Comparison of ENCODE assay signal across 28 mouse cellular contexts in the genomic region with DNA sequence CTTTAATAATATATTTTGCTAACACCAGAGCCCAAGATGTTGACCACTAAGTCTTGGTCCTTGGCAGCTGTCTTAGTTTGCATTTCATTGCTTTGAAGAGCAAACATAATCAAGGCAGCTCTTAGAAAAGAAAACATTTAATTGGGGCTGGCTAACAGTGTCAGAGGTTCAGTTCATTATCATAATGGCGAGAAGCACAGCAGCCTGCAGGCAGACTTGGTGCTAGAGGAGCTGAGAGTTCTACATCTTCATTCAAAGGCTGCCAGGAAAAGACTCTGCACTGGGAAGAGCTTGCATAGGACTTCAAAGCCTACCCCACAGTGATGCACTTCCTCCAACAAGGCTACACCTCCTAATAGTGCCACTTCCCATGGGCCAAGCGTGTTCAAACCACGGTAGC. TPM values are rescaled to one million over a fixed set of nuclear protein-coding genes. Genes with fewer than 3 reads are reported as not detected.
DNase-seq lines count a peak whose midpoint lies in the region; ATAC-seq and TF ChIP-seq lines count a peak whose summit lies in the region.
"Had no signal": no experiment of that assay in that cellular context is flagged by ENCODE, and none has a peak within 500 bp of the region (broad histone marks: within the 10 kb centered on the region; RNA-seq: fewer than 3 reads in every experiment).

No protein-coding gene starts in this region.

- 41% methylated on average over 3 of the region's 3 CpGs for WGBS in forebrain, embryonic 13.5 days
- WGBS in forebrain, embryonic 11.5 days: 60% methylated on average over 3 of the region's 3 CpGs
- 29% methylated on average over 3 of the region's 3 CpGs for WGBS in forebrain, embryonic 14.5 days
- WGBS in forebrain, postnatal 0 days: 29% methylated on average over 3 of the region's 3 CpGs

- peaks cover 5% of the 10 kb centered on the region for H3K4me1 ChIP-seq in forebrain, embryonic 13.5 days
- no peaks in the 10 kb centered on the region for H3K4me1 ChIP-seq in forebrain, embryonic 11.5 days (replicated peaks; ENCODE audit: control insufficient read depth, insufficient read depth, low read length)
- no peaks in the 10 kb centered on the region for H3K4me1 ChIP-seq in forebrain, embryonic 14.5 days (ENCODE audit: control insufficient read depth, insufficient read depth, low read length)
- H3K4me1 ChIP-seq in forebrain, postnatal 0 days (ENCODE audit: insufficient read depth): no peaks in the 10 kb centered on the region
- H3K4me1 ChIP-seq: embryonic facial prominence, embryonic 12.5 days; hindbrain, embryonic 15.5 days had no signal

- H3K9ac ChIP-seq in forebrain, embryonic 13.5 days: no peak overlapping the region
- H3K9ac ChIP-seq in forebrain, embryonic 11.5 days (ENCODE audit: low read length): no peak overlapping the region
- H3K9ac ChIP-seq in forebrain, embryonic 14.5 days (ENCODE audit: low read length): no peak overlapping the region
- H3K9ac ChIP-seq in forebrain, postnatal 0 days: no peak overlapping the region
- H3K9ac ChIP-seq: embryonic facial prominence, embryonic 12.5 days; embryonic facial prominence, embryonic 15.5 days; heart, embryonic 12.5 days; heart, embryonic 15.5 days; hindbrain, embryonic 12.5 days; hindbrain, embryonic 15.5 days had no signal

- no peak for DNase-seq in forebrain, embryonic 11.5 days (ENCODE audit: low spot score)
- DNase-seq in layer of hippocampus, adult 2 months (ENCODE audit: low spot score in 2 of 2): no peak
- DNase-seq in layer of hippocampus, postnatal 25 days (ENCODE audit: extremely low spot score in 1 of 2, low spot score in 1 of 2): no peak
- DNase-seq in forebrain, embryonic 14.5 days (ENCODE audit: low spot score): peak; percentile 64
- DNase-seq in forebrain, postnatal 0 days: no peak
- DNase-seq in left cerebral cortex, postnatal 25 days (ENCODE audit: low spot score in 2 of 2): no peak
- DNase-seq: adrenal gland, postnatal 10 days; adrenal gland, postnatal 36 days; B cell, adult 2 months; cerebellum, adult 11 months; cerebellum, adult 2 months; cerebellum, adult 9-11 months; cerebellum, postnatal 25 days; gastrocnemius, postnatal 25 days; heart, adult 18-20 months; heart, postnatal 10 days; heart, postnatal 4 days had no signal

- no peak overlapping the region for H3K4me2 ChIP-seq in forebrain, embryonic 13.5 days
- no peak overlapping the region for H3K4me2 ChIP-seq in forebrain, embryonic 11.5 days (ENCODE audit: low read depth, low read length, severe bottlenecking)
- H3K4me2 ChIP-seq in forebrain, embryonic 14.5 days (ENCODE audit: low read length): no peak overlapping the region
- H3K4me2 ChIP-seq in forebrain, postnatal 0 days (ENCODE audit: low read depth): no peak overlapping the region
- H3K4me2 ChIP-seq: embryonic facial prominence, embryonic 12.5 days; embryonic facial prominence, embryonic 15.5 days; heart, embryonic 12.5 days; heart, embryonic 15.5 days; hindbrain, embryonic 12.5 days; hindbrain, embryonic 15.5 days had no signal

- no peak for TF ChIP-seq CTCF in layer of hippocampus, adult 2 months (conservative IDR thresholded peaks at IDR 0.05)
- no peak for TF ChIP-seq CTCF in forebrain, postnatal 0 days (IDR thresholded peaks at IDR 0.05; ENCODE audit: low read depth)

- H3K4me3 ChIP-seq in forebrain, embryonic 13.5 days: no peak overlapping the region
- H3K4me3 ChIP-seq in forebrain, embryonic 11.5 days (ENCODE audit: low read depth, low read length): no peak overlapping the region
- no peak overlapping the region for H3K4me3 ChIP-seq in layer of hippocampus, adult 2 months
- H3K4me3 ChIP-seq in forebrain, embryonic 14.5 days (ENCODE audit: low read depth, low read length): no peak overlapping the region
- no peak overlapping the region for H3K4me3 ChIP-seq in forebrain, postnatal 0 days (ENCODE audit: low read depth, low read length)
- H3K4me3 ChIP-seq: embryonic facial prominence, embryonic 12.5 days; embryonic facial prominence, embryonic 15.5 days; heart, embryonic 12.5 days; heart, embryonic 15.5 days; hindbrain, embryonic 12.5 days; hindbrain, embryonic 15.5 days had no signal

- ATAC-seq in forebrain, embryonic 13.5 days: peak; percentile 50
- no peak for ATAC-seq in forebrain, embryonic 11.5 days (replicated peaks; ENCODE audit: low FRiP score)
- peak; percentile 55; the same call in 1 of the 2 replicates for ATAC-seq in forebrain, embryonic 14.5 days
- ATAC-seq in forebrain, postnatal 0 days: peak; percentile 45
- ATAC-seq: intestine, postnatal 0 days; Patski had no signal

- no peak overlapping the region for H3K27ac ChIP-seq in forebrain, embryonic 13.5 days
- no peak overlapping the region for H3K27ac ChIP-seq in forebrain, embryonic 11.5 days (ENCODE audit: low read depth, low read length)
- H3K27ac ChIP-seq in layer of hippocampus, adult 2 months: peak overlapping the region; percentile 33; the same call in 1 of the 2 replicates
- no peak overlapping the region for H3K27ac ChIP-seq in forebrain, embryonic 14.5 days (ENCODE audit: low read depth, low read length)
- H3K27ac ChIP-seq in forebrain, postnatal 0 days (ENCODE audit: low read depth, low read length): no peak overlapping the region
- H3K27ac ChIP-seq: embryonic facial prominence, embryonic 12.5 days; embryonic facial prominence, embryonic 15.5 days; heart, embryonic 15.5 days; hindbrain, embryonic 12.5 days; hindbrain, embryonic 15.5 days had no signal

- H3K36me3 ChIP-seq in forebrain, embryonic 13.5 days (ENCODE audit: poor library complexity, severe bottlenecking): no peaks in the 10 kb centered on the region
- H3K36me3 ChIP-seq in forebrain, embryonic 11.5 days (ENCODE audit: control insufficient read depth, insufficient read depth, low read length): no peaks in the 10 kb centered on the region
- no peaks in the 10 kb centered on the region for H3K36me3 ChIP-seq in forebrain, embryonic 14.5 days (ENCODE audit: control insufficient read depth, insufficient read depth, low read length)
- H3K36me3 ChIP-seq in forebrain, postnatal 0 days (ENCODE audit: insufficient read depth): no peaks in the 10 kb centered on the region
- H3K36me3 ChIP-seq: embryonic facial prominence, embryonic 12.5 days; embryonic facial prominence, embryonic 15.5 days; G1E; heart, embryonic 12.5 days; heart, embryonic 15.5 days; hindbrain, embryonic 12.5 days; hindbrain, embryonic 15.5 days had no signal

- intact Hi-C loops in left cerebral cortex, postnatal 25 days (cut with DNase I): no loop called here

- H3K27me3 ChIP-seq in forebrain, embryonic 13.5 days: no peaks in the 10 kb centered on the region
- no peaks in the 10 kb centered on the region for H3K27me3 ChIP-seq in forebrain, embryonic 11.5 days (ENCODE audit: control insufficient read depth, insufficient read depth, low read length)
- no peaks in the 10 kb centered on the region for H3K27me3 ChIP-seq in forebrain, embryonic 14.5 days (replicated peaks; ENCODE audit: control insufficient read depth, insufficient read depth, low read length)
- H3K27me3 ChIP-seq in forebrain, postnatal 0 days (ENCODE audit: insufficient read depth, low read length): no peaks in the 10 kb centered on the region
- H3K27me3 ChIP-seq: CH12.LX; embryonic facial prominence, embryonic 12.5 days; embryonic facial prominence, embryonic 15.5 days; heart, embryonic 12.5 days; heart, embryonic 15.5 days; hindbrain, embryonic 12.5 days; hindbrain, embryonic 15.5 days; Patski had no signal

- no peaks in the 10 kb centered on the region for H3K9me3 ChIP-seq in forebrain, embryonic 13.5 days (replicated peaks)
- H3K9me3 ChIP-seq in forebrain, embryonic 11.5 days (ENCODE audit: control insufficient read depth, low read length): no peaks in the 10 kb centered on the region
- H3K9me3 ChIP-seq in forebrain, embryonic 14.5 days (replicated peaks; ENCODE audit: control insufficient read depth, low read length): no peaks in the 10 kb centered on the region
- no peaks in the 10 kb centered on the region for H3K9me3 ChIP-seq in forebrain, postnatal 0 days (ENCODE audit: low read length)
- H3K9me3 ChIP-seq: embryonic facial prominence, embryonic 12.5 days; embryonic facial prominence, embryonic 15.5 days; G1E; heart, embryonic 12.5 days; heart, embryonic 15.5 days; hindbrain, embryonic 12.5 days; hindbrain, embryonic 15.5 days had no signal

RNA-seq across cellular contexts. Expression of a gene that starts 45.5 kb away (rescaled TPM):
- polyA plus RNA-seq in forebrain, embryonic 13.5 days (2015; fragmentation: Nextera tagmentation; extraction: Ambion mirVana): 8.2 and 8.3 TPM in 2 replicates
- 5.5 and 5.9 TPM in 2 replicates for polyA plus RNA-seq in forebrain, embryonic 11.5 days (2014; fragmentation: Nextera tagmentation; extraction: Ambion mirVana)
- total RNA-seq in layer of hippocampus, adult 2 months (2021): 10 to 100 TPM; 61.1 to 61.2 TPM
- 10 to 100 TPM; 54.2 to 63.7 TPM for total RNA-seq in layer of hippocampus, postnatal 25 days (2021)
- polyA plus RNA-seq in forebrain, embryonic 14.5 days (2014; fragmentation: Nextera tagmentation; extraction: Ambion mirVana): 8.9 and 10.7 TPM in 2 replicates
- total RNA-seq in forebrain, postnatal 0 days (2014; rRNA removed): 53.9 and 54.1 TPM in 2 replicates
- polyA plus RNA-seq in forebrain, postnatal 0 days (2015; fragmentation: Nextera tagmentation; extraction: Ambion mirVana): 32.7 and 33.2 TPM in 2 replicates
- total RNA-seq in left cerebral cortex, postnatal 25 days (2021): 10 to 100 TPM; 52.6 to 53.0 TPM
- polyA plus RNA-seq: G1E had no signal
